Mouse (Mus musculus) pancreas, adult 10 weeks (tissue): Measurements from ENCODE around the gene Cradd. TPM values are rescaled to one million over a fixed set of nuclear protein-coding genes. Genes with fewer than 3 reads are reported as not detected.

Experiments
- polyA plus RNA-seq: library from polyadenylated mRNA; stranded (reverse); fragments of 350-450 nt; fragmentation: Illumina TruSeq; extraction: RNeasy Lipid Tissue Mini Kit (QIAGEN cat#74804); gene quantifications from one replicate; pipeline ENCODE4 v1.2.3, GENCODE M21; 2015; ENCODE audit warnings: low read depth, low replicate concordance; ENCODE audit not compliant: insufficient read depth

Gene Cradd
- 3.1 TPM for polyA plus RNA-seq

DNA sequence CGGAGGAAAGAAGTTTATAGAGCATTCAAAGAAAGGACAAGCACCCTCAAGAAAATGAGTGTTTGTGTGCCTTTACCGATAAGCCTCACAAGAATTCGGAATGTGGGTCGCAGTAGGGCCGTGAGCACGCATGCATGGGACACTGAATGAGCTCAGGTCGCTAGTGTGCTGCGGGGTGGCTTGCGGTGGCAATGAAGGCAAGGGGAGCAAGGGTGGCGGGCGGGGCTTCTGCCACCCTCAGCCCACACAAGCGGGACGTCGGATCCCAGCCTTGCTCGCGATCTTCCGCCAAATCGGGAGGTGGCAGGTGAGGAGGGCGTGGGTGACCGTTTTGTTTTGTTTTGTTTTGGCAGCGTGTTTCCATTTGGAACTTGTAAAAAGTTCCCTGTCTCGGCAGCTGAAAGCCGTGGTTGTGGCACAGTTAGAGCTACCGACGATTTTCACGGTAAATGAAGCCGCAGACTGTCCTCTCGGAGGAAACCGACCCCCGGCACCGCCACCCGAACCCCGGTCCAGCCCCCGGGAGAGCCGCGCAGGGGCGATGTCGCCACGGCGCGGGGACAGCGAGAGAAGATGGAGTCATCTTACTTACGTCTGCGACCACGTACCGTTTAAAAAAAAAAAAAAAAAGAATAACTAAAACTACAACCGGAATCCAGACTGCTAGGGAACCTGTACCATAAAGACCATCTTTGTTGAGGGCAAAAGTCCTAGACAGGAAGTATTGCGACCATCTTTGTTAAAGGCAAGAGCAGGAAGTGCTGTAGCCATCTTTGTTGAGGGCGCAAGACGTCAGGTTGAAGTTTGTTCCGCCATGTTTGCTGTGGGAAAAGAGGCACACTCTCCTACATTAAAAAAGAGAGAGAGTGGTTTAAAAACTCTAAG lies at the start of gene Cradd:
TSS of gene Cradd (minus strand) at position 741 of the 885 bp plus-strand sequence.

Other genes starting within 250 kb of the Cradd start
- 6.0 TPM for gene Socs2, start 93.0 kb upstream of the Cradd start, polyA plus RNA-seq
- gene Mrpl42, start 177.8 kb upstream of the Cradd start, polyA plus RNA-seq = 33.6 TPM
- 22.6 TPM for gene Ube2n, start 191.0 kb upstream of the Cradd start, polyA plus RNA-seq
- gene Nudt4, start 240.0 kb upstream of the Cradd start, polyA plus RNA-seq = 21.5 TPM